Mouse (Mus musculus) heart, embryonic 11.5 days (tissue): Measurements from ENCODE around the gene Asb10. TPM values are rescaled to one million over a fixed set of nuclear protein-coding genes. Genes with fewer than 3 reads are reported as not detected.

Experiments used
- ATAC-seq: fragments of 200-750 bp; cut with Nextera tagmentation; replicated peaks from 2 replicates; pipeline ENCODE4 v1.8.0; 2017; ENCODE audit warnings: moderate library complexity; ENCODE audit not compliant: insufficient number of reproducible peaks, low FRiP score, low TSS enrichment
- H3K27ac ChIP-seq: fragments of 300-500 bp; sonication (generic); 2 replicates; pipeline ENCODE4 v1.5.1; 2014; ENCODE audit warnings: mild to moderate bottlenecking, low read depth, low read length
- H3K27me3 ChIP-seq: fragments of 300-500 bp; sonication (generic); 2 replicates; pipeline ENCODE4 v1.6.1; 2014; ENCODE audit warnings: mild to moderate bottlenecking, low read length, mixed read lengths; ENCODE audit not compliant: control insufficient read depth, insufficient read depth
- H3K36me3 ChIP-seq: fragments of 300-500 bp; sonication (generic); 2 replicates; pipeline ENCODE4 v1.6.1; 2014; ENCODE audit warnings: mild to moderate bottlenecking, low read length, moderate library complexity, mixed read lengths; ENCODE audit not compliant: control insufficient read depth, insufficient read depth
- H3K4me1 ChIP-seq: fragments of 300-500 bp; sonication (generic); 2 replicates; pipeline ENCODE4 v1.6.1; 2014; ENCODE audit warnings: low read length; ENCODE audit not compliant: control insufficient read depth, insufficient read depth
- H3K4me2 ChIP-seq: fragments of 300-500 bp; sonication (generic); 2 replicates; pipeline ENCODE4 v1.6.1; 2014; ENCODE audit warnings: mild to moderate bottlenecking, moderate library complexity
- H3K4me3 ChIP-seq: fragments of 300-500 bp; sonication (generic); 2 replicates; pipeline ENCODE4 v1.5.1; 2014; ENCODE audit warnings: low read depth, low read length
- H3K9ac ChIP-seq: fragments of 300-500 bp; sonication (generic); 2 replicates; pipeline ENCODE4 v1.6.1; 2014; ENCODE audit warnings: mild to moderate bottlenecking, low read depth, low read length, moderate library complexity
- H3K9me3 ChIP-seq: fragments of 300-500 bp; sonication (generic); replicated peaks from 2 replicates; pipeline ENCODE4 v1.6.1; 2016; ENCODE audit warnings: low read length; ENCODE audit not compliant: control insufficient read depth
- WGBS: fragments of 180-500 bp; shearing (Covaris S2); extraction: QIAGEN DNeasy Blood & Tissue Kit; methylation state at CpG from one replicate; pipeline ENCODE4 v1.1.7; 2014; ENCODE audit not compliant: insufficient replicate concordance; 5-methylcytosine and 5-hydroxymethylcytosine counted together
- polyA plus RNA-seq: library from polyadenylated mRNA; unstranded; fragments of >200 nt; fragmentation: Nextera tagmentation; extraction: Ambion mirVana; gene quantifications from 2 replicates; pipeline ENCODE4 v1.2.1, GENCODE M21; 2014

Asb10 gene
- polyA plus RNA-seq, 1 experiment from 2014 or later: 3.2 TPM

- H3K9ac ChIP-seq: peak overlapping the region; percentile 4; the same call in 1 of the 2 replicates
- no peak for ATAC-seq
These were observed 379 bp upstream of the Asb10 start for GRCm38 (mm10) chr5:24541144-24541569.

DNA sequence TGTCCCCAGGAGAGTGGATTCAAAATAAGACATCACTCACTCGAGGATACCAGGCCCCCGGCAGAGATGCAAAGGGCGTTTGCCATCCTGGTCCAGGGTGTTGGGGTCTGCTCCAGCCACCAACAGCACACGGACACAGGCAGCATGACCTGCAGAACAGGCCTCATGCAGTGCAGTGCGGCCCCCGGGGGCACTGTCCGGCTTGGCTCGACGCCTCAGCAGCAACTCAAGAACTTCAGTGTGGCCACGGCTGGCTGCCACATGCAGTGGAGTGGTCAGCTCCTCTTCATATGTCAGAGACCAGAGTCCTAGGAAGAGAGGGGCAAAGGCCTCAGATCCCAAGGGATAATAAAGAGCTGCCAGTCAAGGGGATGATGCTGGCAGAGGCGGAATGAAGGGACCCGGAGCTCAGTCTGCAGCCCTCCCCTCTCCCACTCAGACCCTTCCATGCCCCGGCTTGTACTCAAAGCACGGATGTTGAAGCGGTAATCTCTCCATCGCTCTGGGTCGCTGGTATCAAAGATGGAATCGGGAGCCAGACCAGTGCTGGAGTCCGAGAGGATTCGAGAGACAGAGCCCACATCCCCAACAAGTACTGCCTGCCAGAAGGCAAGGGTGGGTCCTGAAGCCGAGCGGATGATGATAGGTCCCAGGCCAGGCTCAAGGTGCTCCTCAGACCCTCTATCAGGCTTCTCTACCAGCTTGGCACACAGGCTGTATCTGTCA, 1.0 kb downstream of the Asb10 start:
- Histone ChIP-seq H3K4me2 (peak overlapping the region; percentile 68), H3K27ac (no peak overlapping the region), H3K27me3 (peaks cover 3% of the 10 kb centered on the region), H3K4me3 (no peak overlapping the region), H3K9ac (no peak overlapping the region), H3K36me3 (no peaks in the 10 kb centered on the region), H3K4me1 (peaks cover 16% of the 10 kb centered on the region), H3K9me3 (no peaks in the 10 kb centered on the region)
- no peak for ATAC-seq
- 75% methylated on average over 22 of the region's 22 CpGs for WGBS

More at GRCm38 (mm10) chr5:24541144-24541569, 379 bp upstream of the Asb10 start:
- Histone ChIP-seq H3K4me3 (peak overlapping the region; percentile 21), H3K36me3 (no peaks in the 10 kb centered on the region), H3K27ac (no peak overlapping the region), H3K4me1 (peaks cover 16% of the 10 kb centered on the region), H3K9me3 (no peaks in the 10 kb centered on the region), H3K27me3 (peaks cover 3% of the 10 kb centered on the region), H3K4me2 (peak overlapping the region; percentile 68)
- WGBS: 6% methylated on average over 6 of the region's 6 CpGs

GRCm38 (mm10) chr5:24537618-24538017, 3.2 kb downstream of the Asb10 start:
- WGBS: 69% methylated on average over 16 of the region's 16 CpGs
- ATAC-seq: no peak
- Histone ChIP-seq H3K36me3 (no peaks in the 10 kb centered on the region), H3K9ac (0 out of 2 replicates have a peak overlapping the region, but pooled peaks have one; percentile 16), H3K4me2 (no peak overlapping the region), H3K4me3 (no peak overlapping the region), H3K27me3 (peaks cover 18% of the 10 kb centered on the region), H3K27ac (no peak overlapping the region), H3K4me1 (peaks cover 16% of the 10 kb centered on the region), H3K9me3 (no peaks in the 10 kb centered on the region)

DNA sequence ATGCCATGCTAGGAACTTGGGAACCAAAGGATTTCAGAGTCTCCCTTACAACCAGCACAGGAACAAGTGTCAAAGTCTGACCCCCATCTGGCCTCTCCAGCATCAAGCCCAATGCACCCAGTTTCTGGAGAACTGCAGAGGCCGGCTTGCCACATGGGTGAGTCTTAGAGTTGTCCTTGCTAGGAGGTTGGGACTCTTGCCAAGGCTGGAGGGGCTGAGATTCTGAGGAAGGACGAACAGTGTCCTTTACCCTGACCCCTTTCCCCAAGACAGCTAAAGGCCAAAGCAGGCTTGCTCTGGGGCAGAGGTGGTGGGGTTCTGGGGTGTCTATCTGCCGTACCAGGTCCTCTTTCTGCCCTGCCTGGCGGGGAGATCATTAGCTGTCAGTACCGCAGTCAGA, 4.3 kb downstream of the Asb10 start:
- Histone ChIP-seq H3K9ac (no peak overlapping the region), H3K9me3 (no peaks in the 10 kb centered on the region), H3K4me1 (peaks cover 15% of the 10 kb centered on the region), H3K4me2 (no peak overlapping the region), H3K27ac (no peak overlapping the region), H3K27me3 (peaks cover 26% of the 10 kb centered on the region), H3K4me3 (no peak overlapping the region), H3K36me3 (no peaks in the 10 kb centered on the region)
- WGBS: 80% methylated on average over 5 of the region's 5 CpGs
- no peak for ATAC-seq

- Histone ChIP-seq H3K4me1 (peaks cover 8% of the 10 kb centered on the region), H3K9me3 (no peaks in the 10 kb centered on the region), H3K36me3 (no peaks in the 10 kb centered on the region), H3K9ac (no peak overlapping the region), H3K27ac (no peak overlapping the region), H3K4me3 (no peak overlapping the region), H3K27me3 (peaks cover 33% of the 10 kb centered on the region), H3K4me2 (no peak overlapping the region)
- 84% methylated on average over 3 of the region's 3 CpGs for WGBS
- no peak for ATAC-seq
These were observed 5.0 kb downstream of the Asb10 start for GRCm38 (mm10) chr5:24535731-24536130.

DNA sequence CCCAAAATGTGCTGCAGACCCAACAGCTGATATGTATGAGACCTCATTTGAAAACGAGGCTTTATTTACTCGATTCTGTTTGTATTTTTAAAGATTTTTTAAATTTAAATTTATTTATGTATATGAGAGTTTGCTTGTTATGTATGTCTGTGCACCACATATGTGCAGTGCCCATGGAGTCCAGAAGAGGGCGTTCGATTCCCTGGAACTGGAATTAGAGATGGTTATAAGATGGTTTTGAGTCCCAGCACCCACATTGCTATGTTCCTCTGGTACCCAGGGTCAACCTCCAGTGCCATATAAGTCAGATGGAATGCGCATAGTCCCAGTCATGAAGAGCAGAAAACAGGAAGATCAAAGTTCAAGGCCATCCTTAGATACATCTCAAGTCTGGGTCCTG, 6.5 kb downstream of the Asb10 start:
- WGBS: 40% methylated on average over 5 of the region's 5 CpGs
- no peak for ATAC-seq
- peaks cover 39% of the 10 kb centered on the region for H3K27me3 ChIP-seq
- H3K4me3 ChIP-seq: no peak overlapping the region
- H3K4me2 ChIP-seq: no peak overlapping the region
- H3K27ac ChIP-seq: no peak overlapping the region
- H3K9me3 ChIP-seq: no peaks in the 10 kb centered on the region
- H3K9ac ChIP-seq: no peak overlapping the region
- H3K36me3 ChIP-seq: no peaks in the 10 kb centered on the region
- H3K4me1 ChIP-seq: no peaks in the 10 kb centered on the region; the same call in 1 of the 2 replicates

DNA sequence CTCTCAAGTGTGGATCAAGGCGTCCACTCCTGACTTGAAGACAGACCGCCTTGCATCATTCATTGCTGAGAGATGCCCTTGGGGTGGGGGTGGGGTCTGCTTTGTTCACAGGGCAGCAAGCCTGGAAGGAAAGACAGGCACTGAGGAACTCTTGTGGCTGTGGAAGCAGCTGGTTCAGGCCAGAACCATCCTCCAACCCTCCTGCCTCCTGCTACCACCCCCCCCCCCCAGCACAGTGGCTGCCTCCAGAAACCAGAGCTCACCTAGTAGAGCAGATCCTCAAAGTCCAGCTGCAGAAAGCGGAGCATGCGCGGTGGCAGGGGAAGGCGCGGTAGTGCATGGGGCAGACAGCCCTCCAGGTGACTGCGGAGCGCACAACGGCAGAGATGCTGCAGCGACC, 7.4 kb downstream of the Asb10 start:
- no peak overlapping the region for H3K9ac ChIP-seq
- WGBS: 43% methylated on average over 11 of the region's 11 CpGs
- no peaks in the 10 kb centered on the region for H3K4me1 ChIP-seq
- H3K9me3 ChIP-seq: no peaks in the 10 kb centered on the region
- no peak overlapping the region for H3K4me3 ChIP-seq
- H3K36me3 ChIP-seq: no peaks in the 10 kb centered on the region
- no peak overlapping the region for H3K4me2 ChIP-seq
- H3K27me3 ChIP-seq: peaks cover 48% of the 10 kb centered on the region
- H3K27ac ChIP-seq: no peak overlapping the region
- ATAC-seq: no peak

DNA sequence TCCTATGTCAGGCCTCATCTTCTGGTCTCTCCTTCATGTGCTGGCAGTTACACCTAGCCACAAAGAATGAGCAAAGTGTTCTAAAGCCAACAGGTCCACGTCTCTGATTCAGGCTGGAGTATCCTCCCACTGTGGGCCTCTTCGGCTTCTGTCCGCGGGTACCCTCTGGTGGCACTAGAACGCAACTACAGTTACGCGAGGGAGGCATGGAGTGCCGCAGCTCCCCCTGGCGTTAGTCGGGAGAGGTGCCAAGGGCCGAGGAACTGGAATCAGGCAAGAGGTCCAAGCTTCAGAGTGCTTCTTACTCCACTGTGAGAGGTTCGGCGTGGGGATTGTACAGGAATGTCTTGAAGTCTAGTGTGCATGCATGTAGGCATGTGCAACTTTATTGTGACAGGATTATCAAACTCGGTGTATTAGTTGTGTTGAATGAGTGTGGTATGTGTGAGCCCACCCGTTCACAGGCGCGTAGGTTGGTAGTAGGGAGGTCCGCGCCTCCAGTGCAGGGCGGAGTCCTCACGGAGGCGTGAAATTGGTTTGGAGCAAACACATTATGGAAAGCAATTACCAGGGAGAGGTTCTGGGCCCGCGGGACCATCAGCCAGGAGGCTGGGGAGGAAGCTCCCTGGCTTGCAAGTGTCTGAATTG, 10.6 kb downstream of the Asb10 start:
- WGBS: 15% methylated on average over 24 of the region's 24 CpGs
- H3K9me3 ChIP-seq: no peaks in the 10 kb centered on the region
- peaks cover 75% of the 10 kb centered on the region for H3K27me3 ChIP-seq
- no peak overlapping the region for H3K9ac ChIP-seq
- no peak overlapping the region for H3K27ac ChIP-seq
- H3K4me2 ChIP-seq: no peak overlapping the region
- H3K4me1 ChIP-seq: peaks cover 8% of the 10 kb centered on the region
- no peaks in the 10 kb centered on the region for H3K36me3 ChIP-seq
- ATAC-seq: no peak
- no peak overlapping the region for H3K4me3 ChIP-seq
